Mouse (Mus musculus): ENCODE results near the gene Parvb.

Gene Parvb

DNA sequence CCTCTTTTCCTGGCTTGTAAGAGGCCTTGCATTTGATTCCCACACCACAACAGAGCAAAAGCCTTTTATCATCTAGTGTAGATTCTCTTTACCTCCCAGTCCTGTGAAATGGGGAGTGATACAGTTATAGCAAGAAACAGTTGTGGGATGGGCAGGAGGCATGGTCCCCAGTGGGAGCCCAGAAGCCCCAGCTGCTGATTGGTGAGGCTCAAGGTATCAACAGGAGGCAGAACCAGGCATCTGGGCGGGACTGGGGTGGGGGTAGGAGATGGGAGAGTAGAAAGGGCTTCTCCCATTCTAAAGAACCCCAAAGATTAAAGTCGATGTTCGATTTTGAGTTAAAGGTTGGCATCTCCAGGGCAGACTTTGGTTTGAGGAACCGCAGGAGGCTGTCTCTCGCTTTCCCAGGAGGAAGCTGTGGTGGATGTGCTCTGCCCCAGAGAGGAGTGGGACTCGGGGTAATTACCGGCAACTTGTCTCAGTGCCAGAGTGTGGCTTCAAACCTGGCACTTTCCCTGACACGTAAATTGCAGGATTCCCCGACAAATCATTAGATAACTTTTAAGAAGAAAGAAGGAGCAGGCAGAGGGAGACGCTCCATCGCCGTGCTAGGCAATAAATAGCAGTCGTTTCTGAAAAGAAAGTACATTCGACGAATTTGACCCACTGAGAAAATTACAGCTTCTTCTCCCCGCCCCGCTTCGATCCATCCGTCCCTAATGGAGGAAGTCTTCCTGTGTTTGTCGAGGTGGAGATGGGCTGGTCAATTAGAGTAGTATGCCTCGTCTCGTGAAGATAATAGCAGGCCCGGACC is 13.7 kb upstream of the Parvb start:
- no peak for DNase-seq (ENCODE audit: low spot score)

DNA sequence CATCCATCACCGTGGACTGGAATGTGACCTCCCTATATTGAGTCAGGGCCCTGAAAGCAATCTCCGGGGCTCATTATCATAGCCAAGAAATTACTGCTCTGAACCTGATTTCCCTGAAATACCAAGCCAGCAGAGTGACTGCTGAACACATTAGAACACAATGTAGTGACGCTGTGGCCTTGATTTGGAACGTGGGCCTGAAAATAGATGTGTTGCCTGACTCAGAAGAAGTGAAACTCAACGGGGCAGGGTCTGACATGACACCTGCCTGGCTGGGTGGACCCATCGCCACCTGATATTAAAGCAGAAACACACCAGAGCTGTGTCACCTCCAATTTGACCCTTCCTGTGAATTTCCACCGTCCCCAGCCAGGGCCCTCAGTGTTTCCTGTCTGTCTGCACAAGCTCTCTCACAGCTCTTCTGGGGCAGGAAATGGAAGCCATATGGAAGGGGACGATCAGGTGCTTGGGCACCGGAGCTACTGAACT is 13.0 kb upstream of the Parvb start:
- no peak for DNase-seq (ENCODE audit: low spot score)

DNA sequence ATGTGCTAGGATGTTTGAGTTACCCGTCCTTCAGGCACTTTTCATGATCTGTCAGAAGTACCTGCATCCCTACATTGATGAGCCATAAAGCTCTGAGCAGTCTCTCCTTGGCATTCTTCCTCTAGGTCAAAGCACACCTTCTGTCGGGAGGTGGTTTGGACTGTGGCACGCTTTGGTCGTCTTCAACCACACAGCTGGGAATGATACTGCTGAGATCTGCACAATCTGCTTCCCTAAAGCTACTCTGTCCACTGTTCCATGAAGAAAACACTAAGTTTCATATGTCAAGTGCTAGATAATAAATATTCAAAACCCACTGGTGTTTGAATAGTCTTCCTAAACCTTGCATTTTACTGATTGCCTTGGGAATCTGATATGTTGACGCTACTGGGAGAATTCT is 10.3 kb upstream of the Parvb start:
- no peak for DNase-seq (ENCODE audit: low spot score)

DNA sequence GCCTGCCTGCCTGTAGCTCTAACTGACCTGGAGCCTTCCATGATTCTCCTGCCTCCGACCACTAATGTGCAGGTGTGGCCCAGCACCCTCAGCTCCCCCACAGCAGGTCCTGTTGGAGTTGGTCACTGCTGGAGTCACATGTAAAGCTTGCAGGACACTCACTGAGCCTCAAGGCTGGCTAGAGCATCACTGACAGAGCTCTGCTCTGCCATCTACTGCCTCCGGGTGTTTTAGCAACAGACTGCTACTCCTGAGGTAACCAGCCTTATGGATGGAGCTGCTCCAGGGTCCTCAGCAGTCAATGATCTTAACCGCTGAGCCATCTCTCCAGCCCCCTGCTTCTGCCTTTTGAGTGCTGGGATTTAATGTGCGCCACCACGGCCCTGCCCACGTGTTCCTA is 8.4 kb upstream of the Parvb start:
- no peak for DNase-seq (ENCODE audit: low spot score)

DNA sequence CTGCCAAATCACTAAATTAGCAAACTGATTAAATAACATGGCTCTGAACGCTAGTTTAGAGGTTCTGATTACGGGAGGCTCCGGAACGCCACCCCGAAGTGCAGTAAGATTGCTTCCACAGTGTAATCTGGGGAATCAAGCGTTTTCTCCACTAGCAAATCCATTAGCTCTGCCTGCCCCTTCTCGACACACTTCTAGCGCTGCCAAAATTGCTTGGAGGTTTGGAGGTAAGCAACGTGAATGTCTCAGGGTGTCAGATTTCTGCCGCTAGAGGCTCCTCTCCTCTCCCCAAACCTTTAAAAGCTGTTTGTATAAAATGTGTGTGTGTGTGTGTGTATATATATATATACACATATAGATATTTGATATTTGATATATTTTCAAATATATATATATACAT is 7.1 kb upstream of the Parvb start:
- DNase-seq (ENCODE audit: low spot score): no peak

DNA sequence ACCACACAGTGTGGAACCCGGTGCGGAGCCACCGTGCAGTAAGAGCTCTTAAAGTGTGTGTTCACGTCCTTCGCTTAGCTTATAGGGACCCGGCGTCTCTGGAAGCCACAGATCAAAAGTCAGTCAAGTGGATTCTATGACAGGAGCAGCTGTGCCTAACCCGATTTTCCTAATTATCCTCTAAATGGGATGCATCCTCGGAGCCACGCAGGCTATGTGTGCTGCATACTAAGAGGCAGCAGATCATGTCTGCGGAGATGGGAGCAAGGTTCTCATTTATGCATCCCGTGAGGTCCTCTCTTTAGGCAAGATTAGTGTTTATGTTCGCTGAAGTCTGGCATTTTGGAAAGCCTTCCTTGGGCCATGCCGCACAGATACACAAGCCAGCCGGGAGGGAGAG is 4.9 kb upstream of the Parvb start:
- no peak for DNase-seq (ENCODE audit: low spot score)

DNA sequence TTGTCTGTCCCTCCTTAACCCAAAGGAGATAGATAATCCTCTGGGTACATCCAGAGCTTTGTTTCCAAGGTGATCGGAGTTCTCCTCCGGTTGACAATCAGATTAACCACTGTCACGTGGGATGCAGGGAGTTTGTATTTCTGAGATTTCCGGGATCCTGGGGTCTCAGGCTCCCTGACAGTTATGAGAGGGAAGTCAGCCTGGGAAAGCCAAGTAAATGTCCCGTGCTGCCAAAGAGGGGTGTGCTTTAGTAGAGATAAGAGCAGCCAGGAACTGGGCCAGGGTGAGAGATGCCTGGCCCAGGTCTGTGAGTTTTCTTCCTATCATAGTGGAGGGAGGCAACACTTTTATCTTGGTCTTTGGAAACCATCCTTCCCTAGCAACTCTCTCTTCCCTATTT is 1.2 kb upstream of the Parvb start:
- DNase-seq (ENCODE audit: low spot score): no peak

DNA sequence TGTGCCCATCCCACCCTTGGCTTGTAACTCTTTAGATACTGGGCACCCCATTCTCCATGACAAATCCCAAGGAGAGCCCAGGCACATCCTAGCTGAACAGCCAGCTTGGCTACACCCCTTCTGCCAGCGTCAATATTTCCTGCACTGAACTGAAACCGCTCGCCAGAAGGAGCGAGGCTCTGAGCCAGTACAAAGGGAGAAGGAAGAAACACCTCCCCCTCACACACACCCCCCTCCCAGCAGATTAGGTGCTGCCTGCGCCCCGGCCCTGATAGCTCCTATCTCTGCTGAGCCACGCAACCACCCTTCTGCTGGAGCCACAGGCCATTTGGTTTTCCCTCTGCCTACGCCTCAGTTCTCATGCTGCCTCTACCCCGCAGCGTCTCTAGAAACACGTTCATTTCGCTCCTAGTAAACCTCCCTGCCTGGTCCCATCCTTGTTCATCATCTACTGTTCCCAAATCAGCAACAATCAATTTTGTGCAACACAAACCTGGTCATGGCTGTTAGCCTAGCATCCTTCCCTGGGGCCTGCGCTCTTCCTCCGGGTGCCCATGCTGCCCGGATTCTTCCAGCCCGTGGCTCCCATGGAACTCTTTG is 630 bp upstream of the Parvb start:
- no peak for DNase-seq (ENCODE audit: low spot score)

DNA sequence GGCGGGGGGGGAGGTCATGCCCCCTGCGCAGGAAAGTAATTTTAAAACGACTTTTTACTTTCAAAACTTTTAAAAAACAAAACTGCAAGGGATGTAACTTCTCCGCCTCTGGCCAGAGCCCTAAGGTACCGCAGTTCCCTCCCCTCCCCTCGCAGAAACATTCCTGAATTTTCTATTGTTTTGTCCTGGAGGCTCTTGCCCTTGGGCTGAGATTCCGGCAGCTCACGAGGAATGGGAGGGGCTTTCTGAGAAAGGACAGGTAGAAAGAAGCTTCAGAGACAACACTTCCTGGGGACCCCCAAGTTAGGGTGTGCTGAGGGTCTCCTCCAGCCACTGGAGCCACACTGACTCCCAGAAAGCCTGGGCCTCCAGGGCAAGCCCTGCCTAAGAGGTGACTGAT is 766 bp downstream of the Parvb start:
- no peak for DNase-seq (ENCODE audit: low spot score)

DNA sequence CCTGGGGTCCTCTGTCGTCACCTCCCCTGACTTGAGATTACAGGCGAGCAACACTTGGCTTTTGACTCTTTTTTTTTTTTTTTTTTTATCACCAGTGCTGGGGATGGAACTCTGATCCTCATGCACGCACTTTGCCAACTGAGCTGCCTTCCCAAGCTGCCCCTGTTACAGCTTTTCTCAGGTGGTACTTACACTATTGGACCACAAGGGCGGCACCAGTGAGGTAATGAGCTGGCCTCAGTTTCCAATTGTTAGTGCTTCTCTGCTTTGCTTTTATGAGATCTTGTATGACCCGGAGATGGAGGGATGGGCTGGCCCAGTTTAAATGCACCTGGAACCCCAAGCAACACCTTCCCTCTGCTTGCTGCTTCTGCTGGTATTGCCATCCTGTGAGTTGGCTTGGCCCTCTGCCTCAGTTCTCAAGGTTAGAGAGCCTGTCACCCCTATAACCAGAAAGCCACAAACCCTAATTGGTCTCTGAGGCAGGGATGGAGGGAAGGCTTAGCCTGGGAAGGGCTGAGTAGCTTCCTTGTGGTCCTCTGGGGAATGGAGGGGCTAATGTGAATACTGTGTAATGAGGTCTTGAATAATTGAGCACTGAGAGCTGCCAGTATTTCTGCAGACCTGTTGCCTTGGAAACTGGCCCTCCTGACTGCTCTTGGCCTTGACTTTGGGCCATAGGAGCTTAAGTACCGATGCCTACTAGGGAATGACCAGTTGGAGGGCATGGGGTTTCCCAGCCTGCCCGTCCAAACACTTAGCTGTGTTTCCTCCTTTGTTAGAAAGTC is 3.1 kb downstream of the Parvb start:
- no peak for DNase-seq (ENCODE audit: low spot score)

DNA sequence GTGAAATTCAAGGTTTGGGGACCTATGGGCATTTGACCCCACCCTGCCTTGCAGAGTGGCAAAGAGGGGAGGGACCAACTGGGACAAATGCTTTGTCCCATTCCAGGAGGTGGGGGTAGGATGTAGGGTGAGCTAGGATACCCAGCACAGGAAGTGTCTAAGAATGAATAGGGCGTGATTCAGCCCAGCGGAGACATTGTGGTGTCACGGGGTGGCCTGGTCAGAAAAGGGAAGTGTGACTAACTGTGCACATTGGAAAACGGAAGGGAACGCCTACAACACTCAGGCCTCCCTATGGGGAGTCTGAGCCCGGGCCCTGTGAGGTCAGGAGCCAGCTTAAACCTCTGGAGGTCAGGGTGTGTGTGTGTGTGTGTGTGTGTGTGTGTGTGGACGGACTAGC is 3.8 kb downstream of the Parvb start:
- DNase-seq (ENCODE audit: low spot score): no peak

DNA sequence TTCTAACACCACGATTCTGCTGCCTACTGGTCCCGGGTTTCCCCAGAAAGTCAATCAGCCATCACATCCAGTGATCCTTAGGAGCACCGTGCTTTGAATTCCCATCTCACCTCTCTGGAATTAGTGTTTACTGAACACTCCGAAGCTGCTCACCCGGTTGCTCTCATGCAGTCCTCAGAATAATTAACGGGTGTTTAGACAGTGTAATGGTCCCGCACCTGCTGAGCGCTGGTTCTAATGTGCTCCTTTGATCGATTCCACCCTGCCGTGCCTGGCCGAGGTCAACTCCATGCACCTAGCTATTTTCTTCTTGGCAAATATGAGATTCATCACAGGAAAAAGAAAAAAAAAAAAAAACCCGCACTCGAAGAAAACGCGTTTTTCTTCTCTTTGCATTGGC is 6.7 kb downstream of the Parvb start:
- DNase-seq (ENCODE audit: low spot score): no peak

DNA sequence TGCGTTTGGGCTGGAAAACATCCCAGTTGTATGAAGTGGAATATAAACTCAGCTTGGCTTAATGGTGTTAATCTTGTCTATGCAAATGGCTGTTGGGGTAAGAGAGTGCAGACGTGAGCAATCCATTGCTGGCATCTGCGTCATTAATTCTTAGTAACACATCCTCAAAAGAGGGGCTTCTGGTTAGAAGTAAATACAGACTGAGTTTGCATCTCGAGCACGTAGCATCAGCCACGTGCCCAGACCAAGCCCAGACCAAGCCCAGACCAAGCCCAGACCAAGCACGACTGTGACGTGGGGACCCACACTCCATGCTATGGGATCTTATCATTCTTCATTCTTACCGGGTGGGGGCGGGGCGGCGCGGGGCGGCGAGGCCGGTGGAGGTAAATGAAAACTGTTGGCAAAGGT is 7.2 kb downstream of the Parvb start:
- DNase-seq (ENCODE audit: low spot score): no peak

DNA sequence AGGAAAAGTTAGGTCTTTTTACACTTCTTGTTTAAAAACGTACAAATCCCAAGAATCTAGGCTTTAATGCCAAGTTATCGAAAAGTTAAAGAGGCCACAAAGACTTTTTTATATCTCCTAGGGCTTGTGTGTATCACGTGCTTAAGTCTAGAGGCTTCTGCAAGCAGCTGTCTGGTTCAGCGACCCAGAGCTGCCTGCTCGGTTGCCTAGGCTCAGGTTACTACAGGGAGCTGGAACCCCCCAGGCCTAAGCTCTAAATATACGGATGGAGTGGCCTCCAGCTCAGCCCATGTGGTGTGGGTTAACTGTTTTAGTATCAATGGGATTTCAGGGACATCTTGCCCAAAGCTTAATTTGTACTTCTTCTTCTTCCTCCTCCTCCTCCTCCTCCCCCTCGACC is 9.7 kb downstream of the Parvb start:
- no peak for DNase-seq (ENCODE audit: low spot score)

DNA sequence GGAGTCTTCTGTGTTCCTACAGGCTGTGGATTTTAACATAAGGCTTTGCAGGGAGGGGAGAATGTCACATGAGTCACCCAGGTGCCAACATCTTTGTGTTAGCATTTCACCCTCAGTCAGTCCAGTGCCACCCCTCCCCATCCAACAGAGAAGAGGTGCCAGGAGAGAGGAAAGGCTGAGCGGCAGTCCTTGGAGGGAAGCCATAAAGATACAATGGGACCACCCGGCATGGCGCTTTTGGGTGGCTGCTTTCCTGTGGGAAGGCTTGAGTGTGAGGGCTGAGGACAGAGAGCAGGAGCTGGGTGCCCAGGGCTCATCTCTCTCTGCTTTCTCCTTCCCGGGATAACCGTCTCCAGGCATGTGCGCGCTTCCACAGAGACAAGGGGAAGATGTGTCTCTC is 13.3 kb downstream of the Parvb start:
- no peak for DNase-seq (ENCODE audit: low spot score)

DNA sequence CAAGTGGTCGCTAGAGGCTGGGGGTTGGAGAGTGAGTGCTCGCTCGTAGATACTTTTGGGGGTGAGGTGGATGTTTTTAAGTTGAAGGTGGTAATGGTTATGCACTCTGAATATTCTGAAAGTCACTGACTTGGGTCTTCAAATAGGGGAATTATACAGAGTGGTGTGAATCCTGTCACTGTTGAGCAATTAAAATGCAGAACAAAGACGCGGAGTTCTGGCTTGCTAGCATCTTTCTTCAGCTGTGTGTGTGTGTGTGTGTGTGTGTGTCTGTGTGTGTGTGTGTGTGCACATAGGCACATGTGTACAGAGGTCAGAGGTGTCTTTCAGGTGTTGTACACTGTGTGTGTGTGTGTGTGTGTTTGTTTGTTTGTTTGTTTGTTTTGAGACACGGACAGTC is 14.4 kb downstream of the Parvb start:
- no peak for DNase-seq (ENCODE audit: low spot score)

DNA sequence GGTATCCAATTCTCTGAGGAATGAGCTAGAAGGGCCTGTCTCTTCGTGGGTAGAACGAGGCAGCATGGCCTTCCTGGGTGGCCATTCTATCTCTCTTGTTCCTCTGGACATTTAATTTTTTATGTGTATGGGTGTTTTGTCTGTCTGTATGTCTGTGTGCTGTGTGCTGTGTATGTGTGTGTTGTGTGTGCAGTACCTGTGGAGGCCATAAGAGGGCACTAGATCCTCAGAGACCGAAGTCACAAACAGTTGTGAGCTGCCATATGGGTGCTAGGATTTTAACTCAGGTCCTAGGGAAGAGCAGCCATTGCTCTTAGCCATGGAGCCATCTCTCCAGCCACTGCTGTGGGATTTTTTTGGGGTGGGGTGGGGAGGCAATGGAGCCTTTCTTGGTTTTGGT is 15.5 kb downstream of the Parvb start:
- no peak for DNase-seq (ENCODE audit: low spot score)

DNA sequence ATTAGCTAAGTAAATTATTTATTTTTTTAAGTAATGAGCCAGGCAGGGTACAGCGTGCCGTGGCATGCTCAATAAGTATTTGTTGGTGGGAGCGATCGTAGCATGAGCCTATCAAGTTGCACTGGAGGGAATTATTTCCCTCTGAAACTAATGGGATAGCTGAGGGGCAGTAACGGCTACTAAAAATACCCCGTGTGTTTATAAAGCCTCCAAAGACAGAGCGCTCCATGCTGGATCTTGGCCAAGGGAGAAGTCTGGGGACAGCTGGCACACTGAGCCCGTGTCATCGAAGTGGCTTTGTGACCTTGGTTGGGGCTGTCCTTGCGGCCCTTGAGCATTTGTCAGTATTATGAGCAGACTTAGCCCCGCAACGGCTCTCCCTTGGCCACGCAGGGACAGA is 19.4 kb downstream of the Parvb start:
- no peak for DNase-seq (ENCODE audit: low spot score)

DNA sequence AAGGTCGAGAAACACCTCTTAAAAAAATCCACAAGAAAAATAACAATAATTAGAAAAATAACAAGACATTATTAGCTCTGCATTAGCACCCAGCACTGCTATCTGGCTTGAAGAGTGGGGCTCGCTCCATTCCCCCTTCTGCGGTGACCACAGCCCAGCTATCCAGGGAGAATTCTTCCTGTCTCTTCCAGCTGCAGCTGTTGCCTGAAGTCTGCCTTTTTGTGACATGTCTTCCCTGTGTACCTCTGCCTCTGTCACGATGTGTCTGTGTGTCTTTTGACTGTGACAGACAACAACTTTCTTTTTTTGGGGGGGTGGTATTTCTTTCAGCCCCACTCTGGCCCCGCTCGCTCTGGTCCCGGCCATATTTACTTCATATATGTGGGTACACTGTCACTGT is 20.8 kb downstream of the Parvb start:
- no peak for DNase-seq (ENCODE audit: low spot score)

DNA sequence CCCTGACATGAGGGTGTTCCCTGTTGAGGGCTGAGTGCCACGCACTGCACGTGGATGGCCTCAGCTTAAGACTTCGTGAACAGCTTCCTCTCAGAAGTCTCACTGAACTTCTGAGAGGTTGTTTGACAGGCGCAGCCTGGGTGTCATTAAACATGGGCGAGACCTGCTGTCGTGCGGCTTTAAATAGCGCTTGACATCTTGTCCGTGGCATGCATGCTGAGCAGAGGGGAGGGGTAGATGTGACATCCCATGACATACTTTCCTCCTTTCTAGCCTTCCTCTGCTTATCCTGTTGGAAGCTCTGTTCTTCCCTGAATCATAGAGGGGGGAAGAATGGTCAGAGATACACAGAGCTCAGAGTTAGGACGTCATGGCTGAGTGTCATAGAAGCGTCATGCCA is 21.9 kb downstream of the Parvb start:
- DNase-seq (ENCODE audit: low spot score): no peak

DNA sequence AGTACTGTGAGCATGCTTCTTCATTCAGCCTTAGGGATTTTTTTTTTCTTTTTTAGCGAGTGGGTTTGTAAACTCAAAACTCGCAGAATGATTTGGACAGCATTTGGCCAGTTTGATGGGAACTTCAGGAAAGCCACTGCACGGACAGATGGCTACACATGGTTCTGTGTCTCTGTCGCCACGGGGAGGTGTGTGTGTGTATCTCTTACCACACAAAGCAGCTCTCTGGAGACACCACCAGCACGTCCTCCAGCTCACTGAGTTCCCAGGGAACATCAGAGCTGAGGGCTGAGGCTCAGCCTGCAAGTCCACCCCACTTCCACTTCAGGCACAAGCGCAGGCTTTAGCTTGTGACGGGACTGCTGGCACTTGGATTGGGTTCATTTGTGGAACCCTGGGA is 22.5 kb downstream of the Parvb start:
- DNase-seq (ENCODE audit: low spot score): no peak

DNA sequence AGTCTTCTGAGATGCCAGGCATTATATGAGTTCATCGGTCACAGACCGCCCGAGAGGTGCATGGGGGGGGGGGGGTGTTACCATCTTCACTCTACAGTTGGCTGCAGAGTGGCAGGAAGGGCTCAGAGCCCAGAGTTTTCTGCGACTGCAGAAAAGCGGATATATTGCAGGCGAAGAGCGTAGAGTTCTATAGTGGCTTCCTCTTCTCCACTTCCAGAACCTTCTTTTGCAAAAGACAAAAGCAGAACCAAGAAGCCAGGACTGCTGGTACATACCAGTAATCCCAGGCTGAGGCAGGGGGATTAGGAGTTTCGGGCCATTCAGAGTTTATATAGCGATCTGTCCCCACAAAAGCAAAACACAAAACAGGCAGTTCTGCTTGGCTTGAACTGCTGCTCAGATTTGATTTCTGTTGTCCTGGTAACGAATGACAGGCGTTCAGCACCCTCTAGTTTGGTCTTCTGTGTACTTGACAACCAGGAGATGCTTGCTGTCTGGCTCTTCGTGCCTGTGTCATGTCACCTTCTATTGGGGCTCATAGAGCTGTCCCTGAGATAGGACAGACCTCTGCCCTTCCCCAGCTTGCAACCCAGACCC is 24.5 kb downstream of the Parvb start:
- DNase-seq (ENCODE audit: low spot score): no peak

DNA sequence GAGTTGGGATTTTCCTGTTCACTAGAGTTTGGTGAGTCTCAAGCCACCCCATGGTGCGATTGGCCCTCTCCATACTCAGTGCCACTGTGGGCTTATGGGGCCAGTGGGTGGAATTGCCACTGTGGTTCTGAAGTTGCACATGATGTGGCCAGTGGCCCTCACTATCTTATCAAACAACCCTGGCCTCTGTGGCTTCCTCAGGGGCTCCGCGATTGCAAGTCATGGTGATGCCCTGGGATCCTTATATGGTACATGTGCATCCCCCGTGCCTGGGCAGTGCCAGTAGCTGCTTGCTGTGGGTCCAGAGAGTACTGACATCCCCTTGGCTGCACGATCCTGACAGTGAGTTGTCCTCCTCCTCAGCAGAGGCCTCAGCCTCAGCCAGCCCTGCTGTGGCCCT is 25.0 kb downstream of the Parvb start:
- DNase-seq (ENCODE audit: low spot score): no peak
